Mouse (Mus musculus) adrenal gland (tissue): ENCODE measurements at regions not wholly inside any gene's neighbourhood (a gene's known extent, or its start where the extent isn't known, plus 50 kb on each side); places are given as distances from the start of the nearest gene placed in this dataset.

ENCODE experiments used
- intact Hi-C: fragments of 180-260 bp; cut with DNase I; formaldehyde crosslinking; loops from one replicate; pipeline ENCODE4 v1.15.1; 2025

- intact Hi-C loops = no loop called here
Observed at GRCm38 (mm10) chr6:127207308-127207707, 55.3 kb upstream of the Ccnd2 start.

GRCm38 (mm10) chr6:127213355-127213754 is 61.4 kb upstream of the Ccnd2 start:
- intact Hi-C loops = no loop called here

- intact Hi-C loops = no loop called here
Observed at GRCm38 (mm10) chr6:127215915-127216314, 63.9 kb upstream of the Ccnd2 start.

DNA sequence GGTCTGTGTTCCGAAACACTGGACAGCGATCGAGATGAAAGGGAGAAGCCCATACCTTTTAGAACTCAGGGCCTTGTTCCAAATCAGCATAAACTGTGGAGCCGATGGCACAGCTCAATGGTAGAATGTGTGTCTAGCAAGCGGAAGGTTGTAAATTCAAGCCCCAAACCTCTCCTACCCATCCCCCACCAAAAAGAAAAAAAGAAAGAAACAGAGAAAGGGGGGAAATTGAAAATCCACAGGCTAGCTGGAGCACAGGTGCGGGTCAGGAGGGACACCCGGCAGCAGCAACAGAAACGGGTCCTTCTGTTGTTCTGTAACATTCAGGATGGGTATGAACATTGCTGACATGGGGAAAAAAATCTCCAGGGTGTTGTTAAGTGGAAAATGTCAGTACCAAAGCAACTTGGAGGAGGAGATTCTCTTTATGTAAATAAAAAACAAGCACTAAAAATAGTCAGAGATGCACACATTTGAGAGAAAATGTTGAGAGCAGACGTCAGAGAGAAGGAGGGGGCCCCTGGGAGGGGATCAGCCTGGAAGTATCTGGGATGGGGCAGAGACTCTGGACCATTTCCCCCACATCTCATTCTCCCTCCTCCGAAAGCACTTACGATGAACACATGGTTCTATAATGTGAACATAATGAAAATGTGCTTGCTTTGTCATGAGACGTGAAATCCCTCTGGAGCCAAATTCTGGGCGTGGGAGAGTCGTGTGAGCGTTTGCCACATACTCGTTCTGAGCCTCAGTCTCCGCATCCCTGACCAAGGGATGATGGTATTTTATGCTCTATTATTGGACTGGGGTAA is 66.8 kb upstream of the Ccnd2 start:
- intact Hi-C loops = no loop called here

DNA sequence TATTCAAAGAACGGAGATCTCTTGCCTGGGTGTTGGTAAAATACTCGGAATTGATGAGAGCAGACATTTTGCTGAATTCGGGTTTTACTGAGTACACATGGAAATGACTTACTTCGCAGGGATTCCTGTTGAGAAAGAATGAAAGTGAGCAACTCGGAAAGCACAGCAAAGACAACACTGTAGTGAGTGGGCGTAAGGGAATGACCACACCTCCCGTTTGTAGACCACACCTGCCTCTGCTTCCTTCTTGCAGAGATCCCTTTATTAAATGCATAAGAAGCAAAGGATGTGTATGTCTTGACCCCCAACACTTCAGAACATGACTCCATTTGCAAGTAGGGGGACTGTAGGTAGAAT is 67.4 kb upstream of the Ccnd2 start:
- intact Hi-C loops = no loop called here

- intact Hi-C loops = no loop called here
Observed at GRCm38 (mm10) chr6:127226242-127226983, 74.4 kb upstream of the Ccnd2 start.

DNA sequence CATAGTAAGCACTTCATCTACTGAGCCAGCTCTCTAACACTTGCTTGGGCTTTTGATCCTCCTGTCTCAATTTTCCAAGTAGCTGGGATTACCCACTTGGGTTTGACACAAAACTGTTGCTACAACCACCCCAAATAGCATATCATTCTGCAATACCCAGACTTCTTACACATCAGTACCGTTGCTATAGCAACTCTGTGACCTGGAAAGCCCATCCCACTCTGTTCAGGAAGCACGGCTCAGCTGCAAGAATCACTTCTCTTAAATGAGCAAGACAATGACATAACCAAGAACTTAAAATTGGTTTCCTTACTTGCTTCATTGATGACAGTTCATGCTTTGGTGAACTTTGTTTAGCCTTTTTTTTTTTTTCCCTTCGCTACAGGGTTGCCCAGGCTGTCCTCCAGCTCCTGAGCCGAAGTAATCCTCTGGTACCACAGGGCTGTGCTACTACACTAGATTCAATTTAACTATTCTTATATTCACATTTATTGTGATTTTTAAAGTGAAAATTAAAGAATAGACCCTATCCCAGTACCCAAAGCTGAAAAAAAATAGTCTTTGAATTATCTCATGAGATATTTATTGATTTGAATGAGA is 84.6 kb upstream of the Ccnd2 start:
- intact Hi-C loops = no loop called here

DNA sequence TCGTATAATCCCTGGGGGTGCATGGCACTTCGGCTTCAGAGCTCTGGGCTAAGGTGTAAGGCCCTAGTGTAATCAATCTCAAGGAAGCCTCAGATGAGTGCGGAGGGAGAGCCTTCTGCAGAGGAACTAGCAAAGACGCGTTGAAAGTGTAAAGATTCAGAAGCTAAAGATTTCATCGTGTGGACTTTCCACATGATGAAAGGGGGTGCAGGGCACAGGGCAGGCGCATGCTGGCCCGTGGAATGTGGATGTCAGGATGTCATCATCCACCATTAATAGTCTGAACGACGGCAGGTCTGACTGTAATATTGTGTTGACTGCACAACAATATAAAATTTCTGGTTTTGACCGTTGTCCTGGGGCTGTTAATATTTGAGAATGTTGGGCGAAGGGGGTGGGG is 85.2 kb upstream of the Ccnd2 start:
- intact Hi-C loops = no loop called here

DNA sequence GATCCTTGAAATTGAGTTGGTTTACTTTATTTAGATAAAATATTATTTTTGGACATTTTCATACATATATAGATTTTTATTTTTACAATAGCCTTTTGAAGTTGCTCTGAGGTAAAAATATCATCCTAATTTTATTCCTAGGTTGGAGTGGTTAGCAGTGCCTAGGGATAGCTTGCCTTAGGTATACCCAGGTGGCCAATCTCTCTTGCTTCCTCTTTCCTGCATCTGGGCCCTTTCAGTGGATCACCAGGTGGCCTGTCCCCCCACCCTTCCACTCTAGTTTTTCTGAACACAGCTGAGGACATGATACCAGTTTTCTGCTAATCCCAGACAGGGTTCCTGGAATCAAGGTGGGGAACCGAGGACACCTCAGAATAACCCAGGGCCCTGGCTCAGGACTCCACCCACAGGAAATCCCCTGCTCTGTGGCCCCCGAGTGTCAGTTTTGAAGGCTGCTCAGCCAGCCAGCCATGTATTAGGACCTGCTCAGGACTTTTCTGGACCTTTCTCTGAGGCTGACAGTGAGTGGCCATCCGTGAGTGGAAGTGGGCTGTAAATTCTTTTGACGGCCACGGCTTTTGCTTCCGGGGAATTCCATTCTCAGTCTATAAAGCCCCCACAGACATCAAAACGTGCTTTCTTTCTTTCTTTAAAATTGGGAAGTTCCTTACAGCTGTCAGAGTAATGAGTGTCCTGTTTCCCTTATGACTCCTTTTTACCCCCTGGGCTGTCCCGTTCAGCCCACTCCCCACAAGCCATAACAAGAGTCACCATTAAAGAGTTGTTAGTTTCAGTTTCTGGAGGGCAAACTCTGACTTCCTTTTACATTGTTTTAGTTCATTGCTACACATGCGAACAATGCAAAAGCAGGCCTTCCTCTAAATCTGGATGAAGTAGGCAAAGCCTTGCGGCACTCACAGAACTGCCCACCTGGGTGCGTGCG is 87.8 kb upstream of the Ccnd2 start:
- intact Hi-C loops = no loop called here

- intact Hi-C loops = no loop called here
Observed at GRCm38 (mm10) chr6:127240472-127241375, 88.7 kb upstream of the Ccnd2 start.

DNA sequence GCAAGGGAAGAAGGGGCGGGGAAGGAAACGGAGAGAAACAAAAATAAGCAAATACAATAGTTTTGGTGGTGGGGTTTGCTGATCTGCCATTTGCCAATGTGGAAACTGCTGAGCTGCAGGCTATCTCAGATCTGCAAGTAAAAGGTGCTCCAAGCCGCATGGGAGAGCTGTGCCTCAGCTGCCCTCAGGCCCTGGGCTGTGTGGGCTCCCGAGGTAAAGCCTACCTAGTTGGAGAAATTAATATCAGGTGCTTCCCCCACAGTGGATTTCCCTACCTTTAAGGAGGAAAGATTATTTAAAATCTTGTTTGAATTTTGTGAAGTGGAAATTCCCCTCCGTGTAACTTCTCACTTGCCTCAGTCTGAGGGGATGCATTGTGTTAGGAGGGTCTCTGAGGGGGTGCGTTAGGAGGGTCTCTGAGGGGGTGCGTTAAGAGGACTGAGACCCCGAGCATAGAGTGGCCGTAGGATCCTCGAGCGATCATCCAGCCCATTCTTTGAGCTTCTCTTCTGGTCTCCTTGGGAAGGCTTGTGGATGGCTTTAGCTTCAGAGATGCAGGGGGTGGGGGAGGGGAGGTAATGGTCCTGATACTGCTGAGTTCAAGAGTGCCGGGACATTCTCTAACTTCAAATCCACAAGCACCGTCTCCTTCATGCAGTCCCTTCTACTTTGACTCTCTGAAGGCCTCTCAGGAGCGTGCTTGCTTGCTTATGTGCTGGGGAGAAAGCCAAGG is 89.9 kb upstream of the Ccnd2 start:
- intact Hi-C loops = no loop called here

GRCm38 (mm10) chr6:127243032-127243431 is 91.0 kb upstream of the Ccnd2 start:
- intact Hi-C loops = no loop called here

DNA sequence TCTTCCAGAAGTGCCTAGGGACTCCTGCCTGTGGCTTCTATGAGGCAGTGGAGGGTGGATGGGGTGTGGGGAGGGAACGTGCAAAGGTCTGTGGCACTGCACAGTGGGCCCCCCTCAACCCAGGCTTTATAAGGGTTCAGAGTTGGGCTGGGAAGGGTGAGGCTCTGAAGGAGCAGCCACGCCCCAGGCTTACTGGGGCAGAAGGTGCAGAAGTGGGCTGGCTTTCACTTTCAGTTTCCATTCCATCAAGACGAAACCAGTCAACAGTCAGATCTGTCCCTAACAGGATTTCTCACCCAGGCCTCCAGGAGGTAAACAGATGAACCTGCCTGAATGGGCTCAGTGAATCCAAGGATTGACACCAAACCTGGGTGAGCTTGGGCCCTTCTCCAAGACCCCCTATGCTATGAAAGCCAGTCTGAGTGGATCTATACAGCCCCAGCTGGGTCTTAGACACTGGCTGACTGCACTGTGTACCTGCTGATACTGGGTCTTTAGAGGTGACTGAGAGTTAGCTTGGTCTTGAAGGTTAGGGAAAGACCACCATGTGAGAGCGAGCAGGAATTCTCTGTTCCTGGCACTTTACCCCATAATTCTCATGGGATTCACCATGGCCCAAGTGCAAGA is 93.9 kb upstream of the Ccnd2 start:
- intact Hi-C loops = no loop called here

- intact Hi-C loops = no loop called here
Observed at GRCm38 (mm10) chr6:127246730-127247129, 94.7 kb upstream of the Ccnd2 start.

DNA sequence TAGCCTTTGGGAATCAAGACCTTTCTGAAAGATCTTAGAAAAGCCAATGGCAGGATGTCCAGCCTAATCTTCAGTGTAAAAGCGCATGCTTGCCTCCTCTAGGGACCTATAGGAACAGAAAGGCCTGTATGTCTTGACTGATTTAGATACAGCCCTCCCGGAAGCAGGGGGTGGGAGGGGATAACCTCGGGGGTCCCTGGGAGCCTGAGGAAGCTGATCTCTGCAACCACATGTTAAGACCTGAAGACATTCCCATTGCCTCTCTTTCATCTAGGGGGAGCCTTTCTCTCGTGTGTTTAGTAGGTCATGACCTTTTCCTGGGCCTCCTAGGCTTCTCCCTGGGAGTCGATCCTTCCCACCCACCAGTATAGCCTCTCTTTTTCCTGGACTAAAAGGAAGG is 95.3 kb upstream of the Ccnd2 start:
- intact Hi-C loops = no loop called here

DNA sequence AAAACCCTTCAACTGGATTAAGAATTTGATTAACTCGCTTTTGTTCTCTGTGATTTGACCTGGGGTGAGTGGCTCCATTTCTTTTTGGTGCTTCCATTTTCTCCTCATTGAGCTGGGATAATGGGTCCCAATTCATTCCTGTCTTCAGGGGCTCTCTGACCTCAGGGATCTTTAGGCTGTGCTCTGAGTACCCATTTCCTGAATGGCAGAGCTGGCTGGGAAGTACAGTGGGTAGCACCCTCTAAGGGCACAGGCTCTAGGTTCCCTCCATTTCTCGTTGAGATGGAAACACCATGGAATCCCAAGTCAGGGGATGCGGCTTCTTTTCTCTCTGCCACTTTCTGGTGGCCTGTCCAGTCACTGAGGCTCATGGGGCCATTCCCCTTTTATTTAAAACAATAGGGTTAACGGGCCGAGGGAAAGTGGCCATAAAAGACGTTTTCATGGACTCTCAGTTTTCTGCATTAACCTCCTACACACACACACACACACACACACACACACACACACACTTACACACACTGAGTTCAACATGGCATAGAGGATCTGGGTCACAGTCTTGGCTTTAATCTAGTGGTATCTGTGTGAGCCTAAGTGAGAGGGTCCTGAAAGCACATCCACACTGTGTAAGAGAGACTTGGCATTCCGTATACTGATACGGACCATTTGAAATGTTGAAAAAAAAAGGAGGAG is 98.3 kb upstream of the Ccnd2 start:
- intact Hi-C loops = no loop called here

DNA sequence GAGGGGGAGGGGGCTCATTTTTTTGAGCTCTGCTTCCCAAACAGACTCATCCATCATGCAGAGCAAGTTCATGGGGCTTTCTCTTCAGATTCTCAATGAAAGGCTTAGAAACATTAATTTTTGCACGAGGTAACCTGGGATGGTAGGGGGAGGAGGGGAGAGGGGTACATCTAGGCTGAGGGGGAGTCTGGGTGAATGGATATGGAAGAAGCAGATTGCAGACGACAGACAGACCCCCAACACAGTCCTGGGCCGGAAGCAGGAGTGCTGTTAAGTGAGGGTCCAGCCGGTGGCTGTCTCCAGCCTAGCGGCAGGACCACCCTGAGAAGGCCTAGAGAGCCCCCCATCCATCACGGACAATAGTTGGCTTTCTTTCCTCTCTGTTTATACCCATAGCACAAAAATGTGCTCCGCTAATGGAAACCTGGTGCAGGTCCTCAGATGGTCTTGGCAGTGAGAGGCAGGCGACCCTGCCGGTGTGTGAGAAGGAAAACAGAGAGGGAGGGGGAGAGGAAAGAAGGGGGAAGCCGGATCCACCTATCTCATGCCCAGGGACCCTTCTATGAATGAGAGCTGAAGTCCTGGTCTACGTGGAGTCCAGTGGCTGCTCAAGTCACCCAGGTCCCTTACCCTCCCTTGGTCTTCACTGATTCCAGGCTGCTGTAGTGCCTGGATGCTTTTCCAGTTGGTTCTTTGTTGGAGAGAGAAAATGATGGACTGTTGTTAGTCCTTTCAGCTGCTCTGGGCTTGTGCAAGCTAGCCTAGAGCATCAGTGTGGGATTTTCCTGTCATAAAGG is 99.1 kb upstream of the Ccnd2 start:
- intact Hi-C loops = no loop called here

DNA sequence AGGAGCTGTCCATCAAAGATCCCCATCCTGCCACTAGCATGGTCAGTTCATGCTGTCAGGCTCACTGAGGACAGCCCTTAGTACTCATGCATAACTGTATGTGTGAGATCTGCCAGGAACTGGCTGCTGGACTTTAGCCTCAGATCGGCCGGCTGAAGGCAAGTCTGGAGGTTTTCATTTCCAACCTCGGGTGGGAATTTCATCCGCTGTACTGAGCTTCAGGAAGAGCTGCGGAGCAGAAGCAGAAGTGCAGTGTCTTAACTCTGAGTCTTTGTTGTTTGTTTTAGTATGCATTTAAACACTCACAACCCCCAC is 99.6 kb upstream of the Ccnd2 start:
- intact Hi-C loops = no loop called here
